Mouse (Mus musculus) hematopoietic stem cell, adult 5-6 weeks (primary cell): Measurements from ENCODE around the gene Sh2d1a. TPM values are rescaled to one million over a fixed set of nuclear protein-coding genes. Genes with fewer than 3 reads are reported as not detected.
A peak's percentile ranks its signal among the peaks of the same experiment; 100 is the strongest.

Experiments
- ATAC-seq, 2 experiments: fragments of 125-278 bp in 1 of 2; replicated peaks in 1 of 2; 2 replicates each; pipeline ENCODE4 v1.8.0; 2016 to 2017; ENCODE audit warnings: inconsistent platforms in 2 of 2, mild to moderate bottlenecking in 2 of 2, moderate number of reproducible peaks in 2 of 2, low read depth in 1 of 2, moderate TSS enrichment in 1 of 2; ENCODE audit not compliant: low FRiP score in 2 of 2, poor library complexity in 2 of 2, severe bottlenecking in 2 of 2, insufficient read depth in 1 of 2, low TSS enrichment in 1 of 2
- total RNA-seq: library from RNA; stranded (forward); fragments of 172-1452, 232-1000 nt; gene quantifications from 2 replicates; pipeline ENCODE4 v1.2.3, GENCODE M21; 2017

Gene Sh2d1a
- not detected in 2 replicates for total RNA-seq

DNA sequence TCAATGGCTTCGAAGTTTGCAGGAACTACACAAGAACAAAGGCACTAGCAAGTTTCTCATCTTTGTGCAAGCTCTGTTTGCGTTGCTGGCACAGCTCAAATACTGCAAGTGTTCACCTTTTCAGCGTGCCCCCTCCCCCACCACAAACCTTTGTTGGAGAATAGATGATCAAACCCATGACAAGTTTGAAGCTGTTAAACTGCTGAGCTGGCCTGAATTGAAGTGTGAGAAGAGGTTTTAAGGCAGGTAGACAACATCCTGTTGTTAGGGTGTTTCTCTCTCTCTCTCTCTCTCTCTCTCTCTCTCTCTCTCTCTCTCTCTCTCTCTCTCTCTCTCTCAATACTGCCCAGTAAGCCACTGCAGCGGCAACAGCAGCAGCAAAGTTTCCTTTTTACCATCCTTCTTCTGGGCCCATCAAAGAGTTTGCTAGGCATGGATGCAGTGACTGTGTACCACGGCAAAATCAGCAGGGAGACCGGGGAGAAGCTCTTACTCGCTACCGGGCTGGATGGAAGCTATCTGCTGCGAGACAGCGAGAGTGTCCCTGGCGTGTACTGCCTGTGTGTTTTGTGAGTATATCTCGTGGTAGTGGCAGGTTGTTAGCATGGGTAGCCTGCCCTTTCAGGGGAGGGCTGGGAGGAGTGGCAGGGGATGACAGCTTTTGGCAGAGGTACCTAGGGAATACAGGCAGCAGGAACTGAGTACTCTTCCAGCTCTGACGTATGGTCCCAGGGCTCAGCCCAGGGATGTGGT is at the start of gene Sh2d1a:
TSS of gene Sh2d1a (plus strand) at position 163 of the 753 bp plus-strand sequence.
- ATAC-seq, result no peak

DNA sequence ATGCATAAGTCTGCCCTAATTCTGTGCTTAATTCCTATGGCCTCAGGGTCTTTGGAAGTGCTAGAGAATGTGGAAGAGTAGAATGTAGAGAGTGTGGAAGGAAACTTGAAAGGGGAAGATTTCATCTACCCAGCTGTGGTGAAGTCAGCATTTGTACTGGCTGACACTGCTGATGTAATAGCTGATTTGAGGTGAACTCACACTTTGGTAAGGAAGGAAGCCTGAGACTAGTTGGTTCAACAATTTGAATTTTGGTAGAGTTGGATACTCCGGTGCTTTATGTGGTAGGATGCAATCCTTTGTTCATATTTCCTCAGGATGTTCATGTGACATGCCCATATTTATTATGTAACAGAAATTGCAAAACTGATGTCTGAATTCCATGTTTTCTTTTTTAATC is 49.3 kb upstream of the Sh2d1a start:
- peak in 1 of 2 experiments; percentile 39; a peak in 1 of 4 replicates for ATAC-seq

DNA sequence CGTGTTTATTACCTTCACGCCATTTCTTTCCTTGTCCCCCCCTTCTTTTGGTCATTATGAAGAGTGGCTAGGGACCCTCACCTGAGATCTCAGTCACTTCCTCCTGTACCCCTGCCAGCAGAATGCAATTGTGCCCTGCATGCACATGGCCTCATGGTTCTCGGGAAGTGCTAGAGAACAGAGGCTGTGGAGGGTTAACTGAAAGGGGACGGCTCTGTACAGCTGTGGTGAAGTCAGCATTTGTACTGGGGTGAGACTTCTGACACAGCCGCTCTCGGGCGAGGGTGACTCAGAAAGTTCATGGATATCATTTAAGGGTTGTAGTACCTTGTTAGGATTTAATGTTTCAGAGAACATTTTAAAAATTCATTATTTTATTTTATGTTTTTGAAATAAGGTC is 47.7 kb upstream of the Sh2d1a start:
- ATAC-seq, result peak in 1 of 2 experiments; percentile 53; a peak in 1 of 4 replicates

DNA sequence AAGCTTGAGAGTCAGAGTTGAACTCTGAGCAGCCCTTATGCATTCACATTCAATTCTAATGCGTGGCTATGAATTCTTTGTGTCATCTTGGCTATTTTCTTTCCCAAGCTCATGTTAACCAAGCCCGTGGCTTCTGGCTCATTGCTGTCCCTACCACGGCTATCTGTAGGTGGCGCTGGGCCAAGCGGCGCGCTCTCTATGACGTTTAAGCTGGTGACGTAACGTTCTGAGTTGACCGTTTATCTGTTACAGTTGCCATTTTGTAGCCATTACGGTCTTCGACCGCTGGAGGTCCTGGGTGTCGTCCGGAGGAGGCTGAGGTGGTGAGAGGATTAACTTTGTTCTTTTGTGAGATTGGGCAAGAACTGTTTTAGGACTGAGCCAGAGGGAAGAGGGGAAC is 12.8 kb upstream of the Sh2d1a start, which contains the start of gene Tex13c2:
TSS of gene Tex13c2 (plus strand) at position 246 of the 400 bp plus-strand sequence.
- no peak for ATAC-seq

GRCm38 (mm10) chrX:42490336-42490735 is 11.9 kb upstream of the Sh2d1a start:
- no peak for ATAC-seq

- ATAC-seq, result peak; percentile 51 to 85; a peak in 3 of 4 replicates
Measured at GRCm38 (mm10) chrX:42500538-42500937, 1.7 kb upstream of the Sh2d1a start.

GRCm38 (mm10) chrX:42511105-42511504 is 8.9 kb downstream of the Sh2d1a start:
- ATAC-seq, result no peak

DNA sequence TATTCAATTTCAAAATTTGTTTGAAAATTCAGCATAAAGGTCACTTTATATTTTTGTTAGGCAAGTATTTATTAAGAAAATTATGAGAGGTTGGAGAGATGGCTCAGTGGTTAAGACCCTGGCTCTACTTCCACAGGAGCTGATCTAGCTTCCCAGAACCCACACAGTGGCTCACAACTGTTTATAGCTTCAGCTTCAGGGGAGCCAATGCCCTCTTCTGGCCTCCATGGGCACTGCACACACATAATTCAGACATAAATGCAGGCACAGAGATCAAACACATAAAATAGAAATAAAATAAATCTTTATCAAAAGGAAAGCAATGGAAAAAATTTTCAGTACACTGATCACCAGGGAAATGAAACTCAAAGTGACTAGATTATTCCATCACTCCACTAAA is 10.3 kb downstream of the Sh2d1a start:
- no peak for ATAC-seq

DNA sequence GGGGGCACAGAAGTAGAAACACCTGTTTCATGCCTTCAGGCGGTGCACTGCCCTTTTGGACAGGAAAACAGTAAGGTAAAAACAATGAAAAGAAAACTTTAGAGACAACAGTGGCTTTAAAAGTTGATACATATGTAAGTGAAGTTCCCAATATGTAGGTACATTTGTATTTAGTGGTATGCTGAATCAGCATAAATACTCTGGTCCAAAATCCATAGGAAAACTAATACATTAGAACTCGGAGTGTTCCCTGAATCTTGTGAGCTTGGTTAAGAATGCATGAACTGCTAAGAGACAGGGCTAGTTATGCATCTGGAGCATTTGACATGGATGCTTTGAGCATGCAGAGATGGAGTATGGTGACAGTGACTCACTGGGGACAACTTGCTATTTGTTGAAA is 20.6 kb downstream of the Sh2d1a start:
- ATAC-seq, result no peak

GRCm38 (mm10) chrX:42530703-42531102 is 28.4 kb downstream of the Sh2d1a start:
- ATAC-seq, result no peak

- ATAC-seq, result peak in 1 of 2 experiments; percentile 55; a peak in 1 of 4 replicates
Measured at GRCm38 (mm10) chrX:42540030-42540755, 37.9 kb downstream of the Sh2d1a start.

GRCm38 (mm10) chrX:42540756-42541053 is 38.5 kb downstream of the Sh2d1a start:
- peak; percentile 86 to 87; a peak in 3 of 4 replicates for ATAC-seq

DNA sequence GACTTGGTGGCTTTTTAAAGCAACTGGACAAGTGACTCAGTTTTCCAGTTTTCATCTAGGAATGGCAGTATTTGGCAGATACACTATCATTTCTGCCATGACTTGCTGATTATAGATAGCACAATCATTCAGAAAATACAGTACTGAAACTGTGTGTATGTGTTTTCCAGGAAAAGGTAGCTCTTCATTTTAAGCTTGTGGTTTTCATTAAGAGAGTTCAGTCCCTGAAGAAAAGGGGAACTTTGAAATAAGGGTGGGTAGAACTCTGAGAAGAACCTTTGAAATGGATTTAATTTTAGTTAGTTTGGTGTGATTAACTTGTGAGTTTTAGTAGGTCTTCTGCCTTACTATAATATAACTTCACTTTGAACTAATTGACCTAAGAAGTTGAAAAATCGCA is 42.8 kb downstream of the Sh2d1a start:
- peak in 1 of 2 experiments; percentile 65; a peak in 3 of 4 replicates for ATAC-seq

- ATAC-seq, result 0 out of 4 replicates have a peak, but pooled peaks of 1 of the 2 experiments have one; percentile 17
Measured at GRCm38 (mm10) chrX:42548513-42548912, 46.3 kb downstream of the Sh2d1a start.

- ATAC-seq, result peak; percentile 68 to 73; a peak in 3 of 4 replicates
Measured at GRCm38 (mm10) chrX:42557284-42557683, 55.0 kb downstream of the Sh2d1a start.

GRCm38 (mm10) chrX:42558683-42559082 is 56.4 kb downstream of the Sh2d1a start:
- no peak for ATAC-seq
